Mouse (Mus musculus): ENCODE measurements around the gene Pald1.

Pald1 gene

GRCm38 (mm10) chr10:61370273-61370979 is 12.9 kb downstream of the Pald1 start:
- DNase-seq (ENCODE audit: low spot score in 2 of 2) = no peak

DNA sequence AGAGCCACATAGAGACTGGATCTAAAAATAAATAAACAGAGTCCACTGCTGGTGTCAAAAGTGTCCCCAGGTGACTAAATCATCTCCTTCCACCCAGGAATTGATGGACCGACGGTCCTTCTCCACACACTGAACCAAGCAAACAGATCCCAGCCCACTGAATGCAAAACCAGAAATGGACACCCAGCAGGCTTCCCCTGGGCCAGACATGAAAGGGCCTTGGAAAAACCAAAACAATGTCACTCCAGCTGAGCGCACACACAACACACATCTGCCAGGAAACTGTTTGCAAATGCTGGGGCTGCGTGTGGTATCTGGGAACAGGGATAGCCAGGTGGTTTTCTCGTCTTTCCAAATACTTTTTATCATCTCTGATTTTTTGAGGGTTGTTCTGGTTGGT is 13.6 kb downstream of the Pald1 start:
- DNase-seq (ENCODE audit: low spot score in 2 of 2) = no peak

- no peak for DNase-seq (ENCODE audit: low spot score in 2 of 2)
Measured at GRCm38 (mm10) chr10:61365902-61366301, 17.4 kb downstream of the Pald1 start.

- DNase-seq (ENCODE audit: low spot score in 2 of 2) = no peak
Measured at GRCm38 (mm10) chr10:61364431-61364830, 18.9 kb downstream of the Pald1 start.

GRCm38 (mm10) chr10:61362992-61363391 is 20.3 kb downstream of the Pald1 start:
- DNase-seq (ENCODE audit: low spot score in 2 of 2) = no peak

DNA sequence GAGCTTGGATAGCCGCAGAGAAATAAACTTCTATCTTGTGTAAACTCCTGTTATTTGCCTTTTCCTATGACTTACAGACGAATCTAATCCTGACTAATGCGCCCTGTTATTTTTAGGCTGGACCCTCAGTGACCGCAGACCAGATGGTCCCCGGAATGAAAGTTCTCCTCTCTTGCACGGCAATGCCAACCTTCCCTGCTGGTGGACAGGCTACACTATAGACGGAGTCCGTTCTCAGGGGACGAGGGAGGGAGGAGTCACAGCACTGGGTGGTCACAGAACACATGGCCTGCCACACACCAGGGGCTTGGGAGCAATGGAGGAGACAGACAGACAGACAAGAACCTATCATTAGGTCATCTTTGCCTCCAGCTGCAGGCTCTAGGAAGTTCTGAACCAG is 20.8 kb downstream of the Pald1 start:
- no peak for DNase-seq (ENCODE audit: low spot score in 2 of 2)

- no peak for DNase-seq (ENCODE audit: low spot score in 2 of 2)
Measured at GRCm38 (mm10) chr10:61360667-61361066, 22.7 kb downstream of the Pald1 start.

DNA sequence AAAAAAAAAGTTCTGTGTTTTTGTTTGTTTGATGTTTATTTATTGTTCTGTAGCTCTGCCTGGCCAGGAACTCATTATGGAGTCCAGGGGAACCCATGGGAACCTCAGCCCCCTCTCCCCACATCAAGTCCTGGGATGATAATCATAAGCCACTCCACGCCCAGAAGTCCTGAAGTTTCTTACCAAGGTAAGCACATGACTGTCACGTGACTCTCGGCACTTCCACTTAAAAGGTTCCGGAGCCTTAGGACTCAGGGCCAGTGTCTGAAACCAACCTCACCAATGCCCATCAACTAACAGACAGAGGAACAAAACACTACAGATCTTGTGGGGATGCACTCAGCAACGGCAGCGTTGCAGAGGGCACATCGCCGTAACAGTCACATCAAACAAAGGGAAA is 23.9 kb downstream of the Pald1 start:
- DNase-seq (ENCODE audit: low spot score in 2 of 2) = no peak

DNA sequence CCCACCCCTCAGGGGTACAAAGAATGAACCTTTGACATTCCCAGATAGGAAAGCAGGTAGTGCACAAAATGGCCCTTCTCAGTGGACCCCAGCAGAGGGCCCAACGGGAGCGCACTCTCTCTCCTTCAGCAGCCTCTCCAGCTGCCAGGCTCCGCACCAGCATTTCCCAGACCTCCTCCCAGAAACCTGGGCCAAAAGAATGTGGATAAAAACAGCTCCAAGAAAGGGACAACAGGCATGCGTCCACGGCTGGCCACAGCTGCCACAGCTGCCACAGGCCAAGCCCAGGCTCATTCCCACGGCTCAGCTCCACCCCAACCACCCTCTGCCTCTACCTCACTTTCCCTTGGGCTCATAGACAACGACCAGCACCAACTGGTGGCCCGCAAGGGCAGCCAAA is 25.7 kb downstream of the Pald1 start:
- DNase-seq (ENCODE audit: low spot score in 2 of 2) = no peak

DNA sequence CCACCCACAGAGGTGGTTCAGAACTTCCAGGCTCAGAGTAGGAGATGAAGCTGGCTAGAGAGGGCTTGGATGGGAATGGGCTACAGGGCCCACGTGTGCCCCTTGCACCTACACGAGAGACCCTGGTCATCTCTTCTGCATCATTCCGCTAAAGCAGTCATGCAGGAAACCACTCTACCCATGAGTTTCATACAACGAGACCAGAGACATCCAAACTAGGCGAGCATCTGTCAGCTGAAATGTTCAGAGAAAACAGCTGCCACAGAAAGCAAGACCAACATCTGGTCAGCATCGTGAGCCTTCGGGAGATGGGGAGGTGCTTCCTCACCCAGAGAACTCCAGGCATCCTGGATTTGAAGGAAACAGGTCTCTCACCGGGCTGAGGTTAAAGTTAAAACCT is 26.8 kb downstream of the Pald1 start:
- no peak for DNase-seq (ENCODE audit: low spot score in 2 of 2)

GRCm38 (mm10) chr10:61356095-61356494 is 27.2 kb downstream of the Pald1 start:
- peak in 1 of 2 experiments; percentile 23 for DNase-seq (ENCODE audit: low spot score in 2 of 2)

DNA sequence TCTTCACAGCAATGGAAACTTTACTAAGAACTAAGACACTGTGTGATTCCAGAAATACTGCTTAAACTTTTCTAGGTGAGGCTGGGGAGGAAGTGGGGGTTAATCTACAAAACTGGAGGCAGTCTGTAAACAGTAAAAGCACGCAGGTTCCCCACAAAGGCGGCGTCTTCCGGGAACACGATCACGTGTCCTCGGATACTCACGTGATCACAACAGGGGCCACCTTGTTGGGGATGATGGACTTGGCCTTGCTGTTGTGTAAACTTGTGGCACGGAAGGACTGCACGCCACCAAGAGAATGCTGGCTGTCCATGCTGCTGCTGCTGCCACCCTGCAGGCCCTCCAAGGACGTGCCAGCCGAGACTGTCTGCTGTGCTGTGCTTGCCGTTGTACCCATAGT is 27.7 kb downstream of the Pald1 start:
- DNase-seq (ENCODE audit: low spot score in 2 of 2) = no peak

DNA sequence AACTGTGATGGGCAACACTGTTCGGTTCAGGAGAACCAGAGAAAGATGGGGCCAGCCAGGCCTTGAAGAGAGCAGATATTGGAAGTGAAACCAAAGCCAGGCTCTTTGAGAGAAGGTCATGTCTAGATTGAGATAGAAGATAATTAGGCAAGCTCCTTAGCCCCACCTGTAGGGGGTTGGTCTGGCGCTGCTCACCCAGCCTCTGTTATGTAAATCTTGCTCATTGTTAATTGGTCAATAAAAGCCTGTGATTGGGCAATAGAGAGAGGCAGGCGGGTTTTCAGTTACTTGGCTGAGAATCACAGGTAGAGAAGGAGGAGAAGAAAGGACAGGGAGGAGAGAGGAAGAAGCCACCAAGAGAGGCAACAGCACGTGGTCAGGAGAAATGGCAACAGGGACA is 32.1 kb downstream of the Pald1 start:
- DNase-seq (ENCODE audit: low spot score in 2 of 2) = no peak

DNA sequence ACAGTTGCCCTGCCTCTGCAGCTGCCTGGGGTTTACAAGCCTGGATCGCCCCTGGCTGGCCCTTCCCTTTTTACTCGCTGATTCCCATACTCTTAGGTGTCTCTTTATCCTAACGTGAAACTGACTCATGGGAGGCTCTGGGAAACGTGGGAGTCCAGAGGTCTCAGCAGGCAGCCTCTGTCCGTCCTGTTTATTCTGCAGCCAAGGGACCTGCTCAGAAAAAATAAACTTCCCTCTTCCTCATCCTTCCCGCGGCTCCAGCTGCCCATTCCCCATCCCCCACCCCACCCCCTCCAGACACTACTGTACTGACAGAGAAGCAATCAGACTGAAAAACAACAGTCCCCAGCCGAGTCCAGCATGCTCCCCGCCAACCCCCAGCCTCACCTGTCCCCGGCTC is 37.0 kb downstream of the Pald1 start:
- no peak for DNase-seq (ENCODE audit: low spot score in 2 of 2)

DNA sequence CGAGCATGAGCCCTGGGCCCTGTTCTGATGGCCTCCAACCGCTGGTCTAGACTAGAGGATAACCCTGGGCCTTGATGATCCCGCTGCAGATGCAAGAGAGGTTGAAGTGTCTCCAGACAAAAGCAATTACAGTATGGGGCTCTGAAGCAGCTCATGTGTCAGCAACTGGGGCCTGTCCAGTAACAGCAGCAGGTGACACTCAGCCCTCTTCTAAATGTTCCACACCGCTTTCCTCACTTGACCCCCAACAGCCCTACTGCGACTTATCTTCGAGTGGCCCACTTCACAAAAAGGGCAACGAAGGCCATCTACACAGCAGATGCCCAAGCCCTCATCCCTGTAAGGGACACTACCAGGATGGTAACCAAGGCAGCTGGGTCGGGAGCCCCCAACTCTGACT is 38.2 kb downstream of the Pald1 start:
- no peak for DNase-seq (ENCODE audit: low spot score in 2 of 2)

DNA sequence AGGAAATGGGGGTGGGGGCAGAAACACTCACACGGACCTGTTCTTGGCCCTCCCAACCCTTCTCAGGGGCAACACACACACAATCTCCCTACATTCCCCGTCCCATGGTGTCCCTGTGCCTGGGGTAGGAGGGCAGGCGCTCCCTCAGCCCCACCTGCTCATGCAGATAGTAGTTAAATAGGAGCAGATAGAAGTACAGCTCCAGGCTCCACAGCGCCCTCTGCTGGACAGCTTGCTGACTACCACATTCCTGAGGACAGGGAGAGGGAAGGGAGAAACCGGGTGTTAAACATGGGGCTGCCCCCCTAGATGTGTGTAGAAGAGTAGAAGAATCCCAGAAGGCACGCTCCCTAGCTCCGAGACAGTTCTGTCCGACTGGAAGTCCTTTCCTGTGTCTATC is 39.4 kb downstream of the Pald1 start:
- DNase-seq (ENCODE audit: low spot score in 2 of 2) = peak; percentile 57 to 88

DNA sequence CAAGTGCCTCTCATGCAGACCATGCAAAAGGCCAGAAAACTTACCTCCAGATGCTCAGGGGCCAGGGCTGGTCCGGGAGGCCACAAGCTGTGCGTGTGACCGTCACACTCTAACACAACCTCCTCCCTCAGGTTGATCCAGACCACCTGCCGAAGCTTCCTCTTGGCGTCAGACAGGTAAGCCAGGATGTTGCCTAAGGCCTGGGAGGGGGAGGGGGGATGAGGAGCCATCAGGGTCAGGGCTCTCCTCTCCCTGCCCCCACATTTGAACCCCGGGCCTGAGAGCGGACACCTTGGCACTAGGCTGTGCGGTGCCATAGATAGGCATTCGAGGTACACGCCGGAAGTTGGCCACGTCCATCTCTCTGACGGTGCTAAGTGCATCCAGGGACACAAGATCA is 40.6 kb downstream of the Pald1 start:
- no peak for DNase-seq (ENCODE audit: low spot score in 2 of 2)

GRCm38 (mm10) chr10:61341557-61341956 is 41.8 kb downstream of the Pald1 start:
- peak; percentile 65 to 89 for DNase-seq (ENCODE audit: low spot score in 2 of 2)

DNA sequence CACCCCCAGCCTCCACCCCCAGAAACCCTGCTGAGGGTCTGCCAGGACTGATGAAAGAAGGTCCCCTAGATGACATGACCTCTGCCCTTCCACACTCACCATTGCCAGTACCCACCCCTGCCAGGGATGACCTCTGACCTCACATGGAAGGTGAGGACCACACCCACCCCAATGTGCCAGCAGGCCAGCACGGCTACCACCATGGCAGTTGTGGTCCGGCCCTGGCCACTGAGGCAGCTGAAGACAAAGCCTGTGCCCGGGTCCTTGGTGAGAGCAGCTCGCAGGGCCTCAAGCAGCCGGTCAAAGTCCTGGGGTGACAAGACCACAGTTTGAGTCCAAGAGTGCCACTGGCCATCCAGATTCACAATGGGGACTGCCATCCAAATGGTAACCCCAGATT is 42.3 kb downstream of the Pald1 start:
- DNase-seq (ENCODE audit: low spot score in 2 of 2) = no peak

GRCm38 (mm10) chr10:61340247-61340646 is 43.1 kb downstream of the Pald1 start:
- DNase-seq (ENCODE audit: low spot score in 2 of 2) = no peak

DNA sequence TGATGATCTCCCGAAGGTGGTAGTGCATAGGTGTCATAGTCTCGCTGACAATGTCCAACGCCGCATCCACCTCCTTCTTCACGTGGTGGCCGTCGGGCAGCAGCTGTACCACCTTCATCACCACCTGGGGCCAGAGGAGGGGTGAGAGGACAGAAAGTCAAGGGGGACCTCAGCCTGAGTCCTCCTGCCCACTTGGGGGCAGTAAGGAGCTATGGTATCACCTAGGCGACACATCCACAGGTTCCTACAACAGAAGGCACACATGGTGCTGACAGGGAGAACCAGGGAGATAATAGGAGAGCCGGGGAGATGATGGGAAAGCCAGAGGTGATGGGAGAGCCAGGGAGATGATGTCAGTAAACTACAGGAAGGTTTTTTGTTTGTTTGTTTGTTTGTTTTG is 44.1 kb downstream of the Pald1 start:
- DNase-seq (ENCODE audit: low spot score in 2 of 2) = no peak

DNA sequence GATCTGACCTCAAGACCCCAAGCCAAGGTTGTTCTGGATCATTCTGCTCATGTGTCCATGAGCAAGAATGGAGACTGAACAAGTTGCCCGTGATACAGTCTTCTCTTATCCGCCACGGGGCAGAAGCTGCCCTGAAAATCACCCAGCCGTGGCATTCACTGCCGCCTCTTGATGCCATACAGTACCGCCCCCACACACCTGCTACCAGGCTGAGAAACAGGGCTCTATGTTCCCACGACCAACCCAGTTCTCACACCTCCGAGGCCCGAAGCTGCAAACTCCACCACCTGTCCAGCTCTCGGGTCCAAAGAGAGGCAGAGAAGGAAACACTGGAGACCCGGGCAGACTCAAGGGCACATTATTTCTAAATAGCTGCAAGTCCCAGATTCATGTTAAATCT is 45.7 kb downstream of the Pald1 start:
- DNase-seq (ENCODE audit: low spot score in 2 of 2) = no peak

- no peak for DNase-seq (ENCODE audit: low spot score in 2 of 2)
Measured at GRCm38 (mm10) chr10:61336592-61336991, 46.7 kb downstream of the Pald1 start.

DNA sequence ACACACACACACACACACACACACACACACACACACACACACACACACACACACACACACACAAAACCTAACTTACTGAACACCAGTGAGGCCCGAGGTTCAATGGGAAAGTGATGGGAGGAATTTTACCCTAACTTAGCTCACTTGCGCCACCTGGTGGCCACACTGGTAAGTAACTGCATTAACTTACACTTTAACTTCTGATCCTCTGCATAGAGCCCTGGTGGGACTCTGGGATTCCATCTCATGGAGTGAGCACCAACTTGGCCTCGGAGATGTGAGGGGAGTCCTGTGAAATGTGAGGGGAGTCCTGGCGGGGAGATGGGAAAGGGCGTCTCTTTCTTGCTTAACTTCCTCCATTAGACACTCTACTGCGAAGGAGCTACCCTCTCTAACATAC is 47.2 kb downstream of the Pald1 start:
- DNase-seq (ENCODE audit: low spot score in 2 of 2) = peak; percentile 68 to 90

All from spleen, postnatal 4 days (tissue).